Mouse (Mus musculus) stomach, embryonic 14.5 days (tissue): ENCODE measurements around the gene Gm20431. TPM values are rescaled to one million over a fixed set of nuclear protein-coding genes. Genes with fewer than 3 reads are reported as not detected.

Experiments
- ATAC-seq: fragments of 200-750 bp; cut with Nextera tagmentation; 2 replicates; pipeline ENCODE4 v1.8.0; 2017; ENCODE audit warnings: low read depth, moderate TSS enrichment; ENCODE audit not compliant: insufficient number of reproducible peaks, insufficient read depth, low FRiP score
- H3K27ac ChIP-seq: fragments of 300-500 bp; sonication (generic); 2 replicates; pipeline ENCODE4 v1.5.1; 2014; ENCODE audit warnings: mild to moderate bottlenecking, low read length, moderate library complexity, mixed read lengths
- H3K27me3 ChIP-seq: fragments of 300-500 bp; sonication (generic); 2 replicates; pipeline ENCODE4 v1.6.1; 2014; ENCODE audit warnings: low read length, control low read depth, mixed read lengths; ENCODE audit not compliant: control insufficient read depth, insufficient read depth
- H3K36me3 ChIP-seq: fragments of 300-500 bp; sonication (generic); 2 replicates; pipeline ENCODE4 v1.6.1; 2014; ENCODE audit warnings: mild to moderate bottlenecking, control low read depth, low read length, moderate library complexity, mixed read lengths; ENCODE audit not compliant: control insufficient read depth, insufficient read depth
- H3K4me1 ChIP-seq: fragments of 300-500 bp; sonication (generic); 2 replicates; pipeline ENCODE4 v1.6.1; 2014; ENCODE audit warnings: low read length, control low read depth, mixed read lengths; ENCODE audit not compliant: control insufficient read depth, insufficient read depth
- H3K4me2 ChIP-seq: fragments of 300-500 bp; sonication (generic); replicated peaks from 2 replicates; pipeline ENCODE4 v1.6.1; 2014; ENCODE audit warnings: low read depth, low read length, control low read depth
- H3K4me3 ChIP-seq: fragments of 300-500 bp; sonication (generic); 2 replicates; pipeline ENCODE4 v1.5.1; 2014; ENCODE audit warnings: low read depth, low read length, control low read depth
- H3K9ac ChIP-seq: fragments of 300-500 bp; sonication (generic); replicated peaks from 2 replicates; pipeline ENCODE4 v1.6.1; 2014; ENCODE audit warnings: low read depth, mild to moderate bottlenecking, control low read depth, low read length, moderate library complexity, mixed read lengths
- H3K9me3 ChIP-seq: fragments of 300-500 bp; sonication (generic); 2 replicates; pipeline ENCODE4 v1.6.1; 2016; ENCODE audit warnings: low read depth, low read length, control low read depth; ENCODE audit not compliant: control insufficient read depth
- WGBS: fragments of 180-500 bp; shearing (Covaris S2); extraction: QIAGEN DNeasy Blood & Tissue Kit; methylation state at CpG from one replicate; pipeline ENCODE4 v1.1.7; 2014; 5-methylcytosine and 5-hydroxymethylcytosine counted together
- polyA plus RNA-seq: library from polyadenylated mRNA; unstranded; fragments of >200 nt; fragmentation: Nextera tagmentation; extraction: Ambion mirVana; gene quantifications from 2 replicates; pipeline ENCODE4 v1.2.1, GENCODE M21; 2014

The Gm20431 gene
- polyA plus RNA-seq, 1 experiment from 2014 or later: 8.1 TPM

DNA sequence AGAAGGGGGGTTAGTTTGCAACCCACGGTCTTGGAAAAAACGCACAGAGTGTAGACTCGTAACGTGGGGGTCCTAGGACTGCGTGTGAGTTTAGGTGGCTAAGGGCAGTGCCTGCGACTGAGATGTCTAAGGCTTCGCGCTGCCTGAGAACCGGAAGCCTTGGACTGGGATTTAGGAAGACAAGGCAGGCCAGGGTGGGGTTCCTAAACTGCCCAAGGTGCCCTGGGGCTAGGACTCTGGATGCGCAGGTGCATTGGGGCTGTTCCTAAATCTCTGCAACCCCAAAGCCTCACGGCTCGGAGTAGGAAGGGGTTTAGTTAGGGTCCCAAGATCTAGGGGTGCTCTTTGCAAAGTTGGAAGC is 705 bp downstream of the Gm20431 start:
- peak overlapping the region; percentile 40; the same call in 1 of the 2 replicates for H3K27ac ChIP-seq
- no peaks in the 10 kb centered on the region for H3K9me3 ChIP-seq
- WGBS: under 1% methylated on average over 12 of the region's 12 CpGs
- peaks cover 12% of the 10 kb centered on the region for H3K4me1 ChIP-seq
- ATAC-seq: no peak
- peaks cover 6% of the 10 kb centered on the region; the same call in 1 of the 2 replicates for H3K36me3 ChIP-seq
- no peaks in the 10 kb centered on the region for H3K27me3 ChIP-seq
- peak overlapping the region; percentile 97 for H3K4me2 ChIP-seq
- H3K4me3 ChIP-seq: peak overlapping the region; percentile 83
- H3K9ac ChIP-seq: peak overlapping the region; percentile 80

DNA sequence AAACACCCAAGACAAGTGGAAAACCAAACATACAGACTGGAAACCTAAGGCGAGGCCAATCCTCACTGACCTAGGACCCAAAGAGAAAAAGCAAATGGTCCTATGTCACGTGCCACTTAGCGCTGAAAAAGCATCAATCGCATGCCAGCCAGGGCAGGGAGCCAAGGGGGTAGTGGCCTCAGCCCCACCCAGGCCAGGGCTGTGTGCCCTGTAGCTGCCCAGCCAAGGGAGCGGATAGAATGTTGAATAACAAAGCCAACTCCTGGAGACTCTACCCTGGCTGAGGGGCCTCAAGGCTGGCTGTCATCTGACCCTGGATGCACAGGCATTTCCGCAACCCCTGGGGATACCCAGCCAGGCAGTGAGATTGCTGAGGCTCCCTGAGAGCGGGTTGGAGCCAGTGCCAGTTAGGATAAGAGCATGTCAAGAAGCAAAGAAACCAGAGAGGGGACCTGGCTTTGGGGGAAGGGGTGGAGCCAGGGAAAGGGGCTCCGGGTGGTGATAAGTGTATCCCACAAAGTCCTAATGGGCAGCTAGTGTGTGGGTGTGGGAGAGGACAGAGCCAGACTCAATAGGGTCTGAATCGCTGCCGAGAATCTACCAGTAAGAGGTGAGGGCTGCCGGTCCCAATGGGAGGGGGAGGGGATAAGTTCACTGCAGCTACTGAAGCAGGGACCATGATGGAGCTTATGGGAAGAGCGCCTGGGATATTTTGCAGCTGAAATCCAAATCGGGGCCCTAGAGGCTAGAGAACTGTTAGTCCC is 1.3 kb downstream of the Gm20431 start:
- H3K9ac ChIP-seq: peak overlapping the region; percentile 80
- H3K27me3 ChIP-seq: no peaks in the 10 kb centered on the region
- H3K36me3 ChIP-seq: peaks cover 6% of the 10 kb centered on the region; the same call in 1 of the 2 replicates
- H3K4me2 ChIP-seq: peak overlapping the region; percentile 97
- no peak for ATAC-seq
- H3K4me1 ChIP-seq: peaks cover 12% of the 10 kb centered on the region
- peak overlapping the region; percentile 83 for H3K4me3 ChIP-seq
- no peaks in the 10 kb centered on the region for H3K9me3 ChIP-seq
- WGBS: 19% methylated on average over 13 of the region's 13 CpGs
- H3K27ac ChIP-seq: peak overlapping the region; percentile 40; the same call in 1 of the 2 replicates

DNA sequence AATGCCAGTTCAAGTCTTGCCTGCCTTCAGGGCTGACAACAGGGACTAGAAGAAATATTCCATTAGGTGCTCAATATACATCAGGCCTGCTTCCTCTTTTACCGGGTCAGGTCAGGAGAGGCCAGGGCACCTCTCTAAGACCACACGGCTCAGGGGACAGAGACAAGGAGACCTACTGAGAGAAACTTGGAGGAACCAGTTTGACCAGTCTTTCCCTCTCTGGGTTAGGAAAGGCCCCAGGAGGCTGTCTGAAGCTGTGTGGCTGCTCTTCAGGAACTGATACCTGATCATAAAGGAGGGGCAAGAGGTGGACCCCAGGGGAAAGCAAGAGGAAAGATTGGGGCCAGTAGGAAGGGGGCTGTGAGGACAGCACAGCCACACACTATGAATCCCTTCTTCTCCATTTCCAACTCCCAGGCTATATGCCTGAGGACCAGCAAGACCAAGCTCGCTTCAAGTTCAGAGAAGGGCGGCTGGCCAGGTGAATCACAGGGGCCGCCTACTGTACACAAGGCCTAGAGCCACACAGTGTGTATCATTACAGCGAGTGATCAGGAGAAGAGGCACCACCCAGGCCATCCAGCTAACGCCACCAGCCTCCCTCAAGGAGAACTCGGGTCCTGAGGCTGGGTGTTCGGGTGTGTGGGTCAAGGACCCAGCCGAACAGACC is 2.0 kb downstream of the Gm20431 start:
- peak overlapping the region; percentile 16; the same call in 1 of the 2 replicates for H3K27ac ChIP-seq
- H3K4me3 ChIP-seq: peak overlapping the region; percentile 83
- peak overlapping the region; percentile 97 for H3K4me2 ChIP-seq
- H3K27me3 ChIP-seq: no peaks in the 10 kb centered on the region
- ATAC-seq: peak; percentile 46
- peaks cover 12% of the 10 kb centered on the region for H3K4me1 ChIP-seq
- 53% methylated on average over 10 of the region's 10 CpGs for WGBS
- peaks cover 7% of the 10 kb centered on the region; the same call in 1 of the 2 replicates for H3K36me3 ChIP-seq
- no peak overlapping the region for H3K9ac ChIP-seq
- H3K9me3 ChIP-seq: no peaks in the 10 kb centered on the region

DNA sequence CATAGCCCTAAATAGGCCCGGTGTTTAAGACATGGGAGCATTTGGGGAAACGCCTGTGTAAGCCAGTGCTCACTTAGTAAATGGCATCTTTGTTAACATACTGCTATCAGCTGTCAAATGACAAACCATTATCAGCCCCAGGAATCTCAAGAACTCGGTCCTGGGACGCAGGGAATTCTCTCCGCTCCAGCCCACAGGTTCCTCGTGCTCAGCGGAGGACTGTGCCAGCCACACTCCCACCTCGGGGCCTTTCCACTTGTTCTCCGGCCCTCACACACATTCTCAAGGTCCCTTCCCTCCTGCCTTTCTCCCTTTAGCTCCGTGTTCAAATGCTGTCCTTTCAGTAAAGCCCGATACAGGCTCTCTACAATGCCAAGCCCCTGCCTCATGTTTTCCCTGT is 2.6 kb downstream of the Gm20431 start:
- 53% methylated on average over 11 of the region's 11 CpGs for WGBS
- Histone ChIP-seq H3K27me3 (no peaks in the 10 kb centered on the region), H3K4me3 (peak overlapping the region; percentile 3; the same call in 1 of the 2 replicates), H3K4me2 (peak overlapping the region; percentile 97; the same call in 1 of the 2 replicates), H3K9me3 (no peaks in the 10 kb centered on the region), H3K4me1 (peaks cover 12% of the 10 kb centered on the region), H3K36me3 (peaks cover 11% of the 10 kb centered on the region; the same call in 1 of the 2 replicates), H3K27ac (no peak overlapping the region), H3K9ac (no peak overlapping the region)
- ATAC-seq: no peak

DNA sequence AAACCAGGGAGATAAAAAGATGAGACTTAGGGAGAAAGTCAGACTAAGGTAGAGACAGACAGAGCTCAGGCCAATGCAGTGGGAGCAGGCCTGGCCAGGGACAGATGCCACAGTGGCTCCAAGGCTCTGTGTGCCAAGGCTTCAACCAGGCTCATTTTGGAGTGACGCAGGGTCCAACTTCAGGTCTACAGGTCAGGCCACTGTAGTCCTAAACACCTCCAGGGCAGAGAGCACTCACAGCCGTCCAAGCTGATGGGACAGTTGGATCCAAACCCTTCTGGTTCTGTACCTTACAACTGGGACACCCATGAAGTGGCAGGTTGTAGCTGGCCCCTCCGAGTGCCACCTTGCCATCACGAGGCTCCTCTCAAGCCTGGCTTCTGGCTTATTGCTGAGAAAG is 3.3 kb downstream of the Gm20431 start:
- Histone ChIP-seq H3K4me2 (no peak overlapping the region), H3K36me3 (peaks cover 17% of the 10 kb centered on the region; the same call in 1 of the 2 replicates), H3K9me3 (no peaks in the 10 kb centered on the region), H3K27ac (no peak overlapping the region), H3K27me3 (no peaks in the 10 kb centered on the region), H3K4me3 (no peak overlapping the region), H3K4me1 (peaks cover 12% of the 10 kb centered on the region), H3K9ac (no peak overlapping the region)
- ATAC-seq: no peak
- 92% methylated on average over 4 of the region's 4 CpGs for WGBS

DNA sequence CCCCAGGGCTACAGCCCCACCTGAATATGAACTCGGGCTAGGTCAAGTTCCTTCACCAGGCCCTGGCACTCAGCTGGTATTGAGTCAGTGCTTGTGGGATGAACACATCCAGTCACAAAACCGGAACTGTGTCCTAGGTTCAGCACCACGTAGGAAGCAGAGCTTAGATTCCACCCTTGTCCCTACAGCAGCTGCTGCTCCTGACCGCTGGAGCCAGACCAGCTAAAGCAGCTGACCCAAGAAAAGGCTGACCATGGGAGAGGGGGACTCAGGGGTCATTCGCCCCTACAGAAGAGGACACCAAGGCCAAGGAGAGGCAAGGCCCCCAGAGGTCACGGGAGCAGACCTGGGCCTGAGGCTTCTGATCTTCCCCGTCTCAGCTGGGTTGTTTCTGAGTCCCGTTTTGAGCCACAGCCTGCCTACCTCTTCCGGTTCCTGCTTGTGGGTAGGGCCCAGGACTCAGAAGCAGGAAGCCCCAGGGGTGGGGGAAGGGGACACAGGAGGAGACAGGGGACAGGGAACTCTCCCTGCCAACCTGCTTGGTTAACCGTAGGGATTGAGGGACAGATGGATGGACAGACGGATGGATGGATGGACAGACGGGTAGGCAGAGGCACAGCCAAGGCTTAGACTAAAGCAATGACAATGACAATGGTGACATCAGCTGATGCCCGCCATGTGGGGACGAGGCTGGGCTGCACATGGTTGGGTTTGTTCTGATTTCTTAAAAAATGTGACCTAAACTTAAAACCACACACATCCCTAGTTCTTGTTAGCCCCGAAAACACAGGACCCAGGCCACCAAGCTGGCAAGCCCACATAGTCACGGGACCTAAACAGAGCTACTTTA is 4.4 kb downstream of the Gm20431 start:
- Histone ChIP-seq H3K9ac (no peak overlapping the region), H3K27ac (no peak overlapping the region), H3K4me1 (peaks cover 12% of the 10 kb centered on the region), H3K27me3 (no peaks in the 10 kb centered on the region), H3K9me3 (no peaks in the 10 kb centered on the region), H3K36me3 (peaks cover 17% of the 10 kb centered on the region; the same call in 1 of the 2 replicates), H3K4me3 (no peak overlapping the region), H3K4me2 (no peak overlapping the region)
- WGBS: 83% methylated on average over 16 of the region's 16 CpGs
- ATAC-seq: no peak

DNA sequence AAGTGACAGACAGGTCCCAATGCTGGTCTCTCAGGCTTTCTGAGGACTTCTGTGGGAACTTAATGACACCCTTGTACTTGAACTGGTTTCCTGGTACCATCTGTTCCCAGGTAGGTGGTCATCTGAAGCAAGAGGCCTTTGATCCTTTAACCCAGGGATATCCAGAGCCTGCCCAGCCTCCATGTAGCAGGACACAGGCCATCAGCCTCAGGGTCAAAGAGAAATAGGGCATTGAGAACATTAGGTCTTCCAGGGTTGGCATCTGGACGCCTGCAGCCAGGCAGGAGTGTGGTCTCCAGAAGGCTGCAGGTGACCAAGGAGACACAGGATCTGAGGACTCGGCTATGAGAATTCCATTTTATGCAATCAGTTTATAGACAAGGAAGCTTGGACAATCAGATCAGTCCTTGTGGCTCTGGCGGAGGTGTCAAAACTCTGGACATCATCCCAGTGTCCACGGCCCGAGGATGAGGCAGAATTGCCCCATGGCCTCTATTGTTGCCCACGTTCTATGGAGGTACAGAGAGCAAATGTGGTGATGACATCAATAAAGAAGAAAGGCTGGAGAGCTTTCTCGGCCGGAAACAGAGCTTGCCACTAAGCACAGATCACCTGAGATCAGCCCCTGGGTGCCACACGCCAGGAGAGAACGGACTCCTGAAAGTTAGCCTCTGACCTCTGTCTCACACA is 6.2 kb downstream of the Gm20431 start:
- WGBS: 84% methylated on average over 10 of the region's 10 CpGs
- no peaks in the 10 kb centered on the region for H3K9me3 ChIP-seq
- no peak overlapping the region for H3K4me2 ChIP-seq
- no peaks in the 10 kb centered on the region for H3K27me3 ChIP-seq
- H3K27ac ChIP-seq: no peak overlapping the region
- ATAC-seq: no peak
- no peak overlapping the region for H3K9ac ChIP-seq
- no peak overlapping the region for H3K4me3 ChIP-seq
- peaks cover 9% of the 10 kb centered on the region for H3K4me1 ChIP-seq
- H3K36me3 ChIP-seq: peaks cover 20% of the 10 kb centered on the region; the same call in 1 of the 2 replicates
